Mouse (Mus musculus) testis, adult 2 months (tissue): ENCODE data around the gene Tmod2. TPM values are rescaled to one million over a fixed set of nuclear protein-coding genes. Genes with fewer than 3 reads are reported as not detected.
"Not testable (repeated sequence)": the region's sequence is repeated elsewhere in the genome, so short reads cannot be mapped to it uniquely, and the experiment has no call there.

Experiments
- H3K27ac ChIP-seq: fragments of 200-500 bp; 2 replicates; pipeline ENCODE4 v1.5.1; 2012; ENCODE audit warnings: low read depth, low read length; ENCODE audit not compliant: control insufficient read depth, insufficient read depth
- H3K27me3 ChIP-seq: fragments of 200-500 bp; 2 replicates; pipeline ENCODE4 v1.6.1; 2012; ENCODE audit warnings: mild to moderate bottlenecking, low read length, moderate library complexity; ENCODE audit not compliant: control insufficient read depth, insufficient read depth
- H3K36me3 ChIP-seq: fragments of 200-500 bp; 2 replicates; pipeline ENCODE4 v1.6.1; 2012; ENCODE audit warnings: mild to moderate bottlenecking, low read length; ENCODE audit not compliant: control insufficient read depth, insufficient read depth
- H3K4me1 ChIP-seq: fragments of 200-500 bp; 2 replicates; pipeline ENCODE4 v1.6.1; 2012; ENCODE audit warnings: low read length; ENCODE audit not compliant: control insufficient read depth, insufficient read depth
- H3K4me3 ChIP-seq: fragments of 200-500 bp; 2 replicates; pipeline ENCODE4 v1.5.1; 2012; ENCODE audit warnings: low read depth, mild to moderate bottlenecking, low read length, moderate library complexity, mixed read lengths; ENCODE audit not compliant: control insufficient read depth
- CTCF ChIP-seq: fragments of 200-500 bp; IDR thresholded peaks from 2 replicates; pipeline ENCODE4 v1.5.1; 2012; ENCODE audit warnings: low read depth, mild to moderate bottlenecking, inconsistent platforms, low read length, moderate library complexity; ENCODE audit not compliant: control insufficient read depth, insufficient read depth, insufficient replicate concordance
- POLR2A ChIP-seq: fragments of 200-500 bp; IDR thresholded peaks from 2 replicates; pipeline ENCODE4 v1.6.1; 2012; ENCODE audit warnings: low read depth, mild to moderate bottlenecking, inconsistent platforms, low read length, moderate library complexity; ENCODE audit not compliant: control insufficient read depth
- polyA plus RNA-seq: library from polyadenylated mRNA; depleted of rRNA; stranded (reverse); fragments of >200 nt; gene quantifications from 2 replicates; pipeline ENCODE4 v1.2.3, GENCODE M21; 2012

Tmod2 gene
- polyA plus RNA-seq, 1 experiment = 49.6 TPM

DNA sequence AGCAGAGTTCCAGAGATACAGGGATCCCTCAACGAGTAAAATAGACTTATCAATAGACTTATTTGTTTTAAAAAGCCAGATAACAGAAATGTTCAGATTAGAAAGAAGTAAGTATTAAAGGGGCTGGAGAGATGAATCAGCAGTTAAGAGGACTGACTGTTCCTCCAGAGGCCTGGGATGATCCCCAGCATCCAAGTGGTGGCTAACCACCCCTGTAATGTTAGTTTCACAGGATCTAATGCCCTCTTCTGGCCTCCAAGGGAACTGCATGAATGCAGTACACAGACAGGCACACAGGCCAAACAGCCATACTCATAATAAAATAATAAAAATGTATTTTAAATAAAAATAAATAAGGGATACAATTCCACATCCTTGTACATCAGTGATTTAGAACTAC is 21.8 kb upstream of the Tmod2 start:
- TF ChIP-seq CTCF (no peak), POLR2A (no peak)
- Histone ChIP-seq H3K36me3 (no peaks in the 10 kb centered on the region), H3K27ac (0 out of 2 replicates have a peak overlapping the region, but pooled peaks have one; percentile 21), H3K4me3 (no peak overlapping the region), H3K4me1 (no peaks in the 10 kb centered on the region), H3K27me3 (no peaks in the 10 kb centered on the region)

DNA sequence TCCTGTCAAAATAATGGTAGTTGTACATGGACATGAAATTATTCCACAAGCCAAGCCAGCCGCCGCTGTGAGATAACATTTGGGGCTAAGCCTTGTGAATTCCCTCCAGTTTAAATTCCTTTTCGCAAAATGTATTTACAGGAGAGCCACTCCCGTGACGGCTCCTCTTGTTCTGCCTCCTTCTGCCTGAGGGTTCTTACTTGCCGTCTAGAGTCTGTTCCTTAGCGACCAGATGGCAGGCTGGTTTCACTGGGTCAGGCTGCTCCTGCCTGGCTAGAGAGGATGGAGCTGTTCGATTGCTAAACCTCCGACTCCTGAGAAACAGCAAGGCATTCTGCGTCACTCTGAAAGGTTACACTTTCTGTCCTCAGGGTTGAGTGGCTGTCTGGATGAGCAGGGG is 21.0 kb upstream of the Tmod2 start:
- TF ChIP-seq CTCF = no peak
- TF ChIP-seq POLR2A = no peak
- Histone ChIP-seq H3K36me3 (no peaks in the 10 kb centered on the region), H3K27me3 (no peaks in the 10 kb centered on the region), H3K4me1 (no peaks in the 10 kb centered on the region), H3K27ac (no peak overlapping the region), H3K4me3 (no peak overlapping the region)

- no peak overlapping the region for H3K4me3 ChIP-seq
- no peak for TF ChIP-seq POLR2A
- no peak for TF ChIP-seq CTCF
- no peaks in the 10 kb centered on the region for H3K36me3 ChIP-seq
- H3K27ac ChIP-seq = no peak overlapping the region
- H3K27me3 ChIP-seq = no peaks in the 10 kb centered on the region; the same call in 1 of the 2 replicates
- peaks cover 3% of the 10 kb centered on the region for H3K4me1 ChIP-seq
Observed at GRCm38 (mm10) chr9:75630823-75631454, 19.8 kb upstream of the Tmod2 start.

- Histone ChIP-seq H3K27ac (peak overlapping the region; percentile 66; the same call in 1 of the 2 replicates), H3K36me3 (no peaks in the 10 kb centered on the region), H3K27me3 (peaks cover 2% of the 10 kb centered on the region; the same call in 1 of the 2 replicates), H3K4me3 (peak overlapping the region; percentile 88), H3K4me1 (peaks cover 12% of the 10 kb centered on the region)
- TF ChIP-seq POLR2A (no peak), CTCF (no peak)
Observed at GRCm38 (mm10) chr9:75626308-75626604, 15.1 kb upstream of the Tmod2 start.

- peaks cover 12% of the 10 kb centered on the region for H3K4me1 ChIP-seq
- no peaks in the 10 kb centered on the region for H3K36me3 ChIP-seq
- H3K27ac ChIP-seq = peak within 1 kb of the TSS; percentile 66
- H3K4me3 ChIP-seq = peak within 1 kb of the TSS; percentile 88
- peaks cover 2% of the 10 kb centered on the region; the same call in 1 of the 2 replicates for H3K27me3 ChIP-seq
- TF ChIP-seq CTCF = no peak
- 0 out of 2 replicates have a peak, but pooled peaks have one; percentile 33 for TF ChIP-seq POLR2A
Observed at GRCm38 (mm10) chr9:75625556-75626307, 14.6 kb upstream of the Tmod2 start, which contains the start of gene Lysmd2. TSS of gene Lysmd2 (plus strand) at chr9:75625741.

DNA sequence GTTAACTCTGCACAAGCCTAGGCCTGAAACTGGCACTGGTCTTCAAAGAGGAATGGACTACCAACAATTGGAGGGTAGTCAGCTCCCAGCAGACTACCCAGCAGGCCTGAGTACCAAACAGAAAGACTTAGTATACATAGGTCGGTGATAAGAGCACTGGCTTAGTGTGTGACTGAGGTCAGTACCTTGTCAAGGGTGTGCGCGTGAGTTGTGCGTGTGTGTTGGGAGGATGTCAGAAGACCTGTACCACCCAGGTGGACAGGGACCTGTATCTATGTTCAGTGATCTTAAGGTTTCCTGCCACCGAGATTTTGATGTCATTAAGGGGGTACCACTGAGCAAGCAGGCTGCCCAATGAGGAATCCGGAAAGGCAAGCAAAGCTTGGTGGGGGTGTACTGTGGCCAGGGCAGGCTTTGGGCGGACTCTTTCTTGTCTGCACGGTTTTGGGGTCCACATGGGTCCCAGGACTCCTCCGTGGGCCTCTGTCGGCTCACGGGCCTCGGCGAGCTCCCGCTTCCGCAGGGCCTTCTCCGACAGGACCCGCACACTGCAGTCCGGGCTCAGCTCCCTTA is 13.9 kb upstream of the Tmod2 start:
- peak overlapping the region; percentile 28 for H3K27ac ChIP-seq
- TF ChIP-seq CTCF (no peak), POLR2A (no peak)

GRCm38 (mm10) chr9:75621428-75621827 is 10.3 kb upstream of the Tmod2 start:
- Histone ChIP-seq H3K4me1 (peaks cover 12% of the 10 kb centered on the region), H3K27me3 (peaks cover 2% of the 10 kb centered on the region; the same call in 1 of the 2 replicates), H3K4me3 (no peak overlapping the region), H3K27ac (no peak overlapping the region), H3K36me3 (no peaks in the 10 kb centered on the region)
- TF ChIP-seq POLR2A (no peak), CTCF (no peak)

More for the DNA sequence above, 13.9 kb upstream of the Tmod2 start:
- H3K4me1 ChIP-seq = peaks cover 12% of the 10 kb centered on the region
- H3K36me3 ChIP-seq = no peaks in the 10 kb centered on the region
- H3K27me3 ChIP-seq = peaks cover 2% of the 10 kb centered on the region; the same call in 1 of the 2 replicates
- H3K4me3 ChIP-seq = peak overlapping the region; percentile 88

DNA sequence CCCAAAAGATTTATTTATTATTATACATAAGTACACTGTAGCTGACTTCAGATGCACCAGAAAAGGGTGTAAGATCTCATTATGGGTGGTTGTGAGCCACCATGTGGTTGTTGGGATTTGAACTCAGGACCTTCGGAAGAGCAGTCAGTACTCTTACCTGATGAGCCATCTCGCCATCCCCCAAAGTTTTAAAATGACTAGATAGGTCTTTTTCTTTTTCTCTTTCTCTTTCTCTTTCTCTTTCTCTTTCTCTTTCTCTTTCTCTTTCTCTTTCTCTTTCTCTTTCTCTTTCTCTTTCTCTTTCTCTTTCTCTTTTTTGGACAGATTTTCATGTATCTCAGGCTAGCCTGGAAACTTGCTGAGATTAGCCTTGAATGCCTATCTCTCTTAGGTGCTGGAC is 8.6 kb upstream of the Tmod2 start:
- not testable (repeated sequence) for H3K36me3 ChIP-seq, H3K27ac ChIP-seq, H3K4me3 ChIP-seq, H3K4me1 ChIP-seq, H3K27me3 ChIP-seq
